ENCODE assay signal across 27 mouse cellular contexts in the genomic region with DNA sequence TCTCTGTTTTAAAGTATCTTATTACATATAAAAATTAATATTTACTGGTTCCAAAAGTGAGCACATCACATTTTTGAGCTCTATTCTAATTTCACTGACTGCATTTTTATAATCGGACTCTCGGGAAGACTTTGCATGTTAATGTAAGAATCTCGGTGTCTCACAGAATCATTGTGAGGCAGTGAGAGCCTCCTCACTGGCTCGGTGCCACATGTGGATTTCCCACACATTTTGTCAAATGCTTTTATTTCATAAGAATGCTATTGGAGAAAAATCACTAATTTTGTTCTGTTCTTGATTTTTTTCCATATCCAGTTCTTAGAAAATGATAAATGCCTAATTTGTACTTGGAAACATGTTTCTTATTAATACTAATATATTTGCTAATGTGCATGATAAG.
DNase-seq lines count a peak whose midpoint lies in the region; ATAC-seq and TF ChIP-seq lines count a peak whose summit lies in the region.
"Had no signal": no experiment of that assay in that cellular context is flagged by ENCODE, and none has a peak within 500 bp of the region (broad histone marks: within the 10 kb centered on the region; RNA-seq: fewer than 3 reads in every experiment).

No protein-coding gene starts in this region.

- intact Hi-C loops in gastrocnemius, postnatal 14 days (cut with DNase I; ENCODE audit: low total_unique reads), result no loop called here

- no peak for TF ChIP-seq POLR2A in limb, embryonic 14.5 days (IDR thresholded peaks at IDR 0.05; ENCODE audit: borderline replicate concordance, extremely low read depth, insufficient read depth, insufficient read length)

- WGBS in embryonic facial prominence, embryonic 14.5 days, result 77% methylated on average over 4 of the region's 4 CpGs
- 92% methylated on average over 4 of the region's 4 CpGs for WGBS in embryonic facial prominence, embryonic 10.5 days
- 72% methylated on average over 4 of the region's 4 CpGs for WGBS in limb, embryonic 14.5 days
- WGBS in limb, embryonic 10.5 days, result 95% methylated on average over 4 of the region's 4 CpGs

- H3K4me3 ChIP-seq in embryonic facial prominence, embryonic 14.5 days (ENCODE audit: low read depth, low read length), result no peak overlapping the region
- H3K4me3 ChIP-seq in embryonic facial prominence, embryonic 10.5 days, result no peak overlapping the region
- H3K4me3 ChIP-seq in limb, embryonic 14.5 days (replicated peaks; ENCODE audit: low read length), result no peak overlapping the region
- H3K4me3 ChIP-seq in limb, embryonic 10.5 days, result no peak overlapping the region
- H3K4me3 ChIP-seq: embryonic facial prominence, embryonic 12.5 days; forebrain, embryonic 10.5 days; heart, embryonic 10.5 days; heart, embryonic 15.5 days; liver, embryonic 15.5 days; lung, embryonic 15.5 days; neural tube, embryonic 13.5 days had no signal

- no peak overlapping the region for H3K9ac ChIP-seq in embryonic facial prominence, embryonic 14.5 days (ENCODE audit: low read depth, low read length)
- H3K9ac ChIP-seq in limb, embryonic 14.5 days (ENCODE audit: low read depth, low read length, severe bottlenecking), result no peak overlapping the region
- H3K9ac ChIP-seq: embryonic facial prominence, embryonic 12.5 days; forebrain, postnatal 0 days; heart, embryonic 15.5 days; liver, embryonic 15.5 days; lung, embryonic 15.5 days; neural tube, embryonic 13.5 days had no signal

- no peaks in the 10 kb centered on the region for H3K36me3 ChIP-seq in embryonic facial prominence, embryonic 14.5 days (ENCODE audit: control insufficient read depth, insufficient read depth, low read length)
- no peaks in the 10 kb centered on the region for H3K36me3 ChIP-seq in embryonic facial prominence, embryonic 10.5 days (replicated peaks)
- H3K36me3 ChIP-seq in limb, embryonic 14.5 days (ENCODE audit: control insufficient read depth, insufficient read depth, low read length), result no peaks in the 10 kb centered on the region
- H3K36me3 ChIP-seq in limb, embryonic 10.5 days, result no peaks in the 10 kb centered on the region
- H3K36me3 ChIP-seq: embryonic facial prominence, embryonic 12.5 days; forebrain, embryonic 10.5 days; heart, embryonic 10.5 days; heart, embryonic 15.5 days; liver, embryonic 15.5 days; lung, embryonic 15.5 days; neural tube, embryonic 13.5 days had no signal

- H3K27ac ChIP-seq in embryonic facial prominence, embryonic 14.5 days (replicated peaks; ENCODE audit: low read depth, low read length), result no peak overlapping the region
- no peak overlapping the region for H3K27ac ChIP-seq in embryonic facial prominence, embryonic 10.5 days (replicated peaks)
- H3K27ac ChIP-seq in limb, embryonic 14.5 days (replicated peaks; ENCODE audit: low read depth, low read length), result no peak overlapping the region
- no peak overlapping the region for H3K27ac ChIP-seq in limb, embryonic 10.5 days
- H3K27ac ChIP-seq: embryonic facial prominence, embryonic 12.5 days; forebrain, embryonic 10.5 days; heart, embryonic 10.5 days; heart, embryonic 15.5 days; liver, embryonic 15.5 days; lung, embryonic 15.5 days; neural tube, embryonic 13.5 days had no signal

- no peaks in the 10 kb centered on the region for H3K27me3 ChIP-seq in embryonic facial prominence, embryonic 14.5 days (replicated peaks; ENCODE audit: control insufficient read depth, insufficient read depth, low read length)
- H3K27me3 ChIP-seq in embryonic facial prominence, embryonic 10.5 days (replicated peaks; ENCODE audit: low read depth, poor library complexity, severe bottlenecking), result no peaks in the 10 kb centered on the region
- H3K27me3 ChIP-seq in limb, embryonic 14.5 days (ENCODE audit: control insufficient read depth, insufficient read depth, low read length), result no peaks in the 10 kb centered on the region
- H3K27me3 ChIP-seq in limb, embryonic 10.5 days (ENCODE audit: low read depth, poor library complexity, severe bottlenecking), result no peaks in the 10 kb centered on the region
- H3K27me3 ChIP-seq: embryonic facial prominence, embryonic 12.5 days; heart, embryonic 15.5 days; liver, embryonic 15.5 days; lung, embryonic 15.5 days; neural tube, embryonic 13.5 days; Patski had no signal

- H3K4me1 ChIP-seq in embryonic facial prominence, embryonic 14.5 days (ENCODE audit: control insufficient read depth, insufficient read depth, low read length), result no peaks in the 10 kb centered on the region
- no peaks in the 10 kb centered on the region for H3K4me1 ChIP-seq in embryonic facial prominence, embryonic 10.5 days
- no peaks in the 10 kb centered on the region for H3K4me1 ChIP-seq in limb, embryonic 14.5 days (ENCODE audit: control insufficient read depth, insufficient read depth, low read length)
- no peaks in the 10 kb centered on the region for H3K4me1 ChIP-seq in limb, embryonic 10.5 days
- H3K4me1 ChIP-seq: embryonic facial prominence, embryonic 12.5 days; forebrain, embryonic 10.5 days; heart, embryonic 10.5 days; heart, embryonic 15.5 days; liver, embryonic 15.5 days; lung, embryonic 15.5 days; neural tube, embryonic 13.5 days had no signal

- H3K9me3 ChIP-seq in embryonic facial prominence, embryonic 14.5 days (ENCODE audit: control insufficient read depth, low read length), result no peaks in the 10 kb centered on the region
- H3K9me3 ChIP-seq in embryonic facial prominence, embryonic 10.5 days, result no peaks in the 10 kb centered on the region
- no peaks in the 10 kb centered on the region for H3K9me3 ChIP-seq in limb, embryonic 14.5 days (ENCODE audit: control insufficient read depth, low read length)
- no peaks in the 10 kb centered on the region for H3K9me3 ChIP-seq in limb, embryonic 10.5 days (replicated peaks)
- H3K9me3 ChIP-seq: embryonic facial prominence, embryonic 12.5 days; forebrain, embryonic 10.5 days; heart, embryonic 10.5 days; heart, embryonic 15.5 days; liver, embryonic 15.5 days; lung, embryonic 15.5 days; neural tube, embryonic 13.5 days had no signal

- no peak for ATAC-seq in embryonic facial prominence, embryonic 14.5 days (ENCODE audit: low read depth)
- no peak for ATAC-seq in limb, embryonic 14.5 days (ENCODE audit: low FRiP score, low read depth)
- ATAC-seq: forebrain, postnatal 0 days; intestine, postnatal 0 days; Patski had no signal

- peak; percentile 36 for DNase-seq in embryonic facial prominence, embryonic 14.5 days (ENCODE audit: low spot score)
- DNase-seq in embryonic facial prominence, embryonic 10.5 days (ENCODE audit: low spot score), result no peak
- peak; percentile 20 for DNase-seq in gastrocnemius, postnatal 14 days
- no peak for DNase-seq in gastrocnemius, postnatal 25 days
- DNase-seq in limb, embryonic 14.5 days (ENCODE audit: low spot score), result peak; percentile 23
- no peak for DNase-seq in limb, embryonic 10.5 days (ENCODE audit: low spot score)
- DNase-seq in right cerebral cortex, postnatal 14 days, result peak; percentile 34
- no peak for DNase-seq in right cerebral cortex, postnatal 25 days
- DNase-seq: adrenal gland, postnatal 10 days; cerebellum, adult 11-12 months; forebrain, postnatal 0 days; heart, adult 11 months; kidney, adult 9 months; kidney, postnatal 10 days; lung, postnatal 36 days; thymus, adult 2 months; thymus, postnatal 36 days had no signal

- H3K4me2 ChIP-seq in embryonic facial prominence, embryonic 14.5 days (ENCODE audit: low read depth, low read length), result no peak overlapping the region
- no peak overlapping the region for H3K4me2 ChIP-seq in limb, embryonic 14.5 days (replicated peaks; ENCODE audit: low read depth, low read length, severe bottlenecking)
- H3K4me2 ChIP-seq: embryonic facial prominence, embryonic 12.5 days; heart, embryonic 15.5 days; liver, embryonic 15.5 days; lung, embryonic 15.5 days; midbrain, embryonic 11.5 days; neural tube, embryonic 13.5 days had no signal

Comparison
In these comparisons a context has a peak if more than half of its experiments do, and no peak if none do; other contexts are left out.
1. DNase-seq: peak in embryonic facial prominence, embryonic 14.5 days (single experiment), gastrocnemius, postnatal 14 days (single experiment), limb, embryonic 14.5 days (single experiment) and right cerebral cortex, postnatal 14 days (single experiment); none in embryonic facial prominence, embryonic 10.5 days (single experiment), gastrocnemius, postnatal 25 days (single experiment), limb, embryonic 10.5 days (single experiment) and right cerebral cortex, postnatal 25 days (single experiment).